Mouse (Mus musculus) embryonic facial prominence, embryonic 11.5 days (tissue): ENCODE measurements around the gene Rnd2. TPM values are rescaled to one million over a fixed set of nuclear protein-coding genes. Genes with fewer than 3 reads are reported as not detected.
"Not testable (repeated sequence)": the region's sequence is repeated elsewhere in the genome, so short reads cannot be mapped to it uniquely, and the experiment has no call there.

Source experiments
- ATAC-seq: fragments of 200-750 bp; cut with Nextera tagmentation; replicated peaks from 2 replicates; pipeline ENCODE4 v1.8.0; 2017; ENCODE audit warnings: low read depth; ENCODE audit not compliant: insufficient number of reproducible peaks, low FRiP score, low TSS enrichment
- DNase-seq: peaks from one replicate; pipeline ENCODE4 v3.0.0-alpha.2; 2015; ENCODE audit warnings: low spot score
- H3K27ac ChIP-seq: fragments of 300-500 bp; sonication (generic); replicated peaks from 2 replicates; pipeline ENCODE4 v1.5.1; 2014; ENCODE audit warnings: mild to moderate bottlenecking, low read depth, low read length, control low read depth
- H3K27me3 ChIP-seq: fragments of 300-500 bp; sonication (generic); 2 replicates; pipeline ENCODE4 v1.6.1; 2014; ENCODE audit warnings: mild to moderate bottlenecking, low read length, moderate library complexity, mixed read lengths; ENCODE audit not compliant: control insufficient read depth, insufficient read depth
- H3K36me3 ChIP-seq: fragments of 300-500 bp; sonication (generic); replicated peaks from 2 replicates; pipeline ENCODE4 v1.6.1; 2014; ENCODE audit warnings: low read depth, mild to moderate bottlenecking, low read length, moderate library complexity, mixed read lengths; ENCODE audit not compliant: control insufficient read depth, insufficient read depth
- H3K4me1 ChIP-seq: fragments of 300-500 bp; sonication (generic); 2 replicates; pipeline ENCODE4 v1.6.1; 2014; ENCODE audit warnings: low read length, mixed read lengths; ENCODE audit not compliant: control insufficient read depth, insufficient read depth
- H3K4me2 ChIP-seq: fragments of 300-500 bp; sonication (generic); 2 replicates; pipeline ENCODE4 v1.6.1; 2014; ENCODE audit warnings: low read depth, mild to moderate bottlenecking, control low read depth, low read length, moderate library complexity
- H3K4me3 ChIP-seq: fragments of 300-500 bp; sonication (generic); 2 replicates; pipeline ENCODE4 v1.5.1; 2014; ENCODE audit warnings: low read depth, low read length, control low read depth
- H3K9ac ChIP-seq: fragments of 300-500 bp; sonication (generic); replicated peaks from 2 replicates; pipeline ENCODE4 v1.6.1; 2014; ENCODE audit warnings: mild to moderate bottlenecking, control low read depth, low read length
- H3K9me3 ChIP-seq: fragments of 300-500 bp; sonication (generic); replicated peaks from 2 replicates; pipeline ENCODE4 v1.6.1; 2016; ENCODE audit warnings: mild to moderate bottlenecking, low read length, inconsistent platforms, mixed read lengths; ENCODE audit not compliant: control insufficient read depth
- WGBS: fragments of 180-500 bp; shearing (Covaris S2); extraction: QIAGEN DNeasy Blood & Tissue Kit; methylation state at CpG from one replicate; pipeline ENCODE4 v1.1.7; 2014; 5-methylcytosine and 5-hydroxymethylcytosine counted together
- polyA plus RNA-seq: library from polyadenylated mRNA; unstranded; fragments of >200 nt; fragmentation: Nextera tagmentation; extraction: Ambion mirVana; gene quantifications from 2 replicates; pipeline ENCODE4 v1.2.1, GENCODE M21; 2014

The Rnd2 gene
- polyA plus RNA-seq, 1 experiment from 2014 or later, result 9.4 TPM

DNA sequence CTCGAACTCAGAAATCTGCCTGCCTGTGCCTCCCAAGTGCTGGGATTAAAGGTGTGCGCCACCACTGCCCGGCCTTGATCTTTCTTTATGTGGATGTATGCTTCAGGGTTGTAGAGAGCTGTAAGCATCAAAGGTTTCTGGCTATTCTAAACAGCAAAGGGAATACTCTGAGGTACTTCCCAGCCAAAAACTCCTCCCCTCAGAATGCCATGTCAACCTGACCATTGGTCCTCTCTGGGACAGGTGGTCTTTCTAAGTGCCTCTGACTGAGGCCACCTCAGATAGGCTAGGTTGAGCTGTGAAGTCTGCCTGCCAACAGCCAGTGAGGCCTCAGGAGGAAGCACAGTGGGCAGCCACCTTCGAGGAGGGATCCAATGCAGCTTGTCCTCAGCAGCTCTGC, 15.9 kb upstream of the Rnd2 start:
- H3K4me3 ChIP-seq, result no peak overlapping the region
- DNase-seq (no peak), ATAC-seq (no peak)
- H3K9ac ChIP-seq, result no peak overlapping the region
- no peaks in the 10 kb centered on the region for H3K9me3 ChIP-seq
- H3K36me3 ChIP-seq, result peaks cover 7% of the 10 kb centered on the region
- no peaks in the 10 kb centered on the region for H3K4me1 ChIP-seq
- H3K4me2 ChIP-seq, result no peak overlapping the region
- no peak overlapping the region for H3K27ac ChIP-seq
- 83% methylated on average over 4 of the region's 4 CpGs for WGBS
- H3K27me3 ChIP-seq, result no peaks in the 10 kb centered on the region

DNA sequence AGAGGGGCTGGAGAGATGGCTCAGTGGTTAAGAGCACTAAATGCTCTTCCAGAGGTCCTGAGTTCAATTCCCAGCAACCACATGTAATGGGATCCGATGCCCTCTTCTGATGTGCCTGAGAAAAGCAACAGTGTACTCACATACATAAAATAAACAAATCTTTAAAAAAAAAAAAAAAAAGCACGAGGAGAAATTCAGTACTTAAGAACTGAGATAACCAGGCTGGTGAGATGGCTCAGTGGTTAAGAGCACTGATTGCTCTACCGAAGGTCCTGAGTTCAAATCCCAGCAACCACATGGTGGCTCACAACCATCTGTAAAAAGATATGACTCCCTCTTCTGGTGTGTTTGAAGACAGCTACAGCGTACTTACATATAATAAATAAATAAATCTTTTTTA, 15.2 kb upstream of the Rnd2 start:
- DNase-seq, ATAC-seq, H3K27me3 ChIP-seq, H3K4me1 ChIP-seq, H3K36me3 ChIP-seq, H3K27ac ChIP-seq, H3K9me3 ChIP-seq, H3K9ac ChIP-seq, H3K4me3 ChIP-seq, H3K4me2 ChIP-seq: not testable (repeated sequence)
- WGBS, result 81% methylated on average over 4 of the region's 4 CpGs

DNA sequence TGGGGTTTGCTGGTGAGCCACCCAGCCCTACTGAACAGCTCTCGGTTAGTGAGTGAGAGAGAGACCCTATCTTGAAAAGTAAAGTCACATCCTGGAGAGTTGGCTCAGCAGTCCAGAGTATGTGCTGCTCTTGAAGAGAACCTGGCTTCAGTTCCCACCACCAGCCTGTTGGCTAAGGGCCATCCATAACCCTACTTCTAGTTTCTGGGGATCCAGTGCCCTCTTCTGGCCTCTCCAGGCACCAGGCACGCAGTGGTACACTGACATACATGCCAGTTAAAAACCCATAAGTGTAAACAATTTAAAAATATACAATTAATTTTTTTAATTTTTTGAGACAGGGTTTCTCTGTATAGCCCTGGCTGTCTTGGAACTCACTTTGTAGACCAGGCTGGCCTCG, 14.4 kb upstream of the Rnd2 start:
- no peaks in the 10 kb centered on the region for H3K36me3 ChIP-seq
- no peak for DNase-seq
- no peak overlapping the region for H3K9ac ChIP-seq
- H3K27ac ChIP-seq, result no peak overlapping the region
- no peak for ATAC-seq
- no peaks in the 10 kb centered on the region for H3K27me3 ChIP-seq
- H3K4me2 ChIP-seq, result no peak overlapping the region
- 81% methylated on average over 3 of the region's 3 CpGs for whole genome bisulfite sequencing
- no peaks in the 10 kb centered on the region for H3K4me1 ChIP-seq
- H3K4me3 ChIP-seq, result no peak overlapping the region
- H3K9me3 ChIP-seq, result no peaks in the 10 kb centered on the region

DNA sequence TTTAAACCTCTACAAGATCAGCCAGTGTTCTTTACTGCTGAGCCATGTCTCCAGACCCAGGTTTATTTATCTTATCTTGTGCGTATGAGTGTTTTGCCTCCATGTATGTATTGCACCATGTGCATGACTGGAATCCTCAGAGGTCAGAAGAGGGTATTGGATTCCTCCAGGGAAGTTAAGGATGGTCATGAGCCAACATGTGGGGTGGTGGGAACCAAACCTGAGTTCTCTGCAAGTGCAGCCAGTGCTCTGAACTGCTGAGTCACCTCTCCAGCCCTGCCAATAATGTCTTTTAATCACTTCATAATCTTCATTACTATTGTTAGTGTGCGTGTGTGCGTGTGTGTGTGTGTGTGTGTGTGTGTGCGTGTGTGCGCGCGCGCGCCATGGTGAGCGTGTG, 13.3 kb upstream of the Rnd2 start:
- no peaks in the 10 kb centered on the region for H3K9me3 ChIP-seq
- H3K4me2 ChIP-seq, result no peak overlapping the region
- 93% methylated on average over 10 of the region's 10 CpGs for WGBS
- no peaks in the 10 kb centered on the region for H3K36me3 ChIP-seq
- no peak overlapping the region for H3K4me3 ChIP-seq
- no peak overlapping the region for H3K9ac ChIP-seq
- no peak for DNase-seq
- H3K27ac ChIP-seq, result no peak overlapping the region
- H3K4me1 ChIP-seq, result no peaks in the 10 kb centered on the region; the same call in 1 of the 2 replicates
- no peak for ATAC-seq
- H3K27me3 ChIP-seq, result no peaks in the 10 kb centered on the region

DNA sequence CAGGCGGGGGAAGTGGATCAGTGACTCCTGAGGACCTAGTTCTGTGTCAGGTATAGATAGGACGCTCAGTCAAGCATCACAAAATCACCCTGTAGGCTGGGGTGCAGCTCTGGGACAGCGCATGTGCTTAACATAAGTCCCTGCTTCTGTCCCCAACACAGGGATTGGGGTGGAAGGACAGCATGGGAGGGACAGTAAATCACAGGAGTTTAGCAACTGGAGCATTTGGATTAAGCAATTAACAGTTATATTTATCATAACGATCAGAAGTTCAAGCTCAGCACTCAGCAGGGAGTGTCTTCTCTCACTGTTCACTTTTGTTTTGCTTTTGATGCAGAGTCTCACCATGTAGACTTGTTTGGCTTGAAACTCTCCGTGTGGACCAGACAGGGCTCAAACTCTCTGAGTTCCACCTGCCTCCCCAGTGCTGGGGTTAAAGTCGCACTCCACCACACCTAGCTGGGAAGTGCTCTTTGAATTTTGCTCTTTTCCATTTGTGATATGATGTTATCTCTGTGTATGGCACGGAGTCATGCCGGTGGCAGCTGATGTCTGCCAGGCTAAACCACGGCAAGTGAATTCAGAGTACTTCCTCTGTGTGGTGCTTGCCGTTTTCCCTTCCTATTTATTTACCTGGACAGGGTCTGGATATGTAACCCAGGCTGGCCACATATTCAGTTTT, 12.6 kb upstream of the Rnd2 start:
- WGBS, result 73% methylated on average over 10 of the region's 10 CpGs

DNA sequence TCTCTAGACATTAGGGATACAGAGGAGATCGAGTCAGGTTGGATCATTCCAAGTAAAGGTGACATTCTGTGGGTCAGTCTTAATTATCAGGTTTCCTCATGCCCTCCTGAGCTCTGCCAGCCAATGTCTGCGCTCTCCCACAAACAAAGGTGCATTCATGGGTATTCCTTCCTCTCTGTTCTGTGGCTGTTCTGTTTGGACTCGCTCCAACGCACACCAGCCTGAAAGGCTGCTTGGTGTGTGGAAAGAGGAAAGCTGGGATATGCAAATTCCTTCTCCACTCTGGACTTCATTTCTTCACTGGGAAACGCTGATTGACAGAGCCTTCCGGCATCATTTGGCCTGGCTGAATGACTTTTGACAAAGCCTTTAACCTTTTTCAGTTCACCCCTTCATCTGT, 10.1 kb upstream of the Rnd2 start:
- DNase-seq, result no peak
- Histone ChIP-seq H3K9me3 (no peaks in the 10 kb centered on the region), H3K27ac (no peak overlapping the region), H3K9ac (0 out of 2 replicates have a peak overlapping the region, but pooled peaks have one; percentile 29), H3K4me1 (peaks cover 2% of the 10 kb centered on the region; the same call in 1 of the 2 replicates), H3K36me3 (no peaks in the 10 kb centered on the region), H3K4me2 (no peak overlapping the region), H3K4me3 (no peak overlapping the region), H3K27me3 (no peaks in the 10 kb centered on the region)
- WGBS, result 27% methylated on average over 6 of the region's 6 CpGs
- ATAC-seq, result no peak

More for the DNA sequence above, 12.6 kb upstream of the Rnd2 start:
- Histone ChIP-seq H3K9ac (no peak overlapping the region), H3K27ac (no peak overlapping the region), H3K4me1 (no peaks in the 10 kb centered on the region; the same call in 1 of the 2 replicates), H3K4me3 (no peak overlapping the region), H3K36me3 (no peaks in the 10 kb centered on the region), H3K27me3 (no peaks in the 10 kb centered on the region), H3K4me2 (no peak overlapping the region), H3K9me3 (no peaks in the 10 kb centered on the region)
- no peak for DNase-seq
- no peak for ATAC-seq

DNA sequence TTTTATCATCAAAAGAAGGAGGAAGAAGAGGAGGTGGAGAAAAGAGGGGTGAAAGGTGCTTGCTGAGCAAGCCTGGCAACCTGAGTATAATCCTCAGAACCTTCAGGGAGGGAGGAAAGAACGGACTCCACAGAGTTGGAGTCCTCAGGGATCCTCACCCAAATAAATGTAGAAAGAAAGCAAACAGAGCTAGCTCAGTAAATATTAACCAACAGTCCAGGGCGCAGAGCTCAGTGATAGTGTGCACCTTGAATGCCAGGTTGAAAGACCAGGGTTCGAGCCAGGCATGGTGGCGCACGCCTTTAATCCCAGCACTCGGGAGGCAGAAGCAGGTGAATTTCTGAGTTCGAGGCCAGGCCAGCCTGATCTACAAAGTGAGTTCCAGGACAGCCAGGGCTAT, 9.2 kb upstream of the Rnd2 start:
- no peak overlapping the region for H3K27ac ChIP-seq
- H3K36me3 ChIP-seq, result no peaks in the 10 kb centered on the region
- H3K9me3 ChIP-seq, result no peaks in the 10 kb centered on the region
- H3K9ac ChIP-seq, result no peak overlapping the region
- no peaks in the 10 kb centered on the region for H3K27me3 ChIP-seq
- H3K4me2 ChIP-seq, result no peak overlapping the region
- 84% methylated on average over 7 of the region's 7 CpGs for WGBS
- ATAC-seq, result no peak
- H3K4me1 ChIP-seq, result peaks cover 4% of the 10 kb centered on the region; the same call in 1 of the 2 replicates
- DNase-seq, result no peak
- no peak overlapping the region for H3K4me3 ChIP-seq

DNA sequence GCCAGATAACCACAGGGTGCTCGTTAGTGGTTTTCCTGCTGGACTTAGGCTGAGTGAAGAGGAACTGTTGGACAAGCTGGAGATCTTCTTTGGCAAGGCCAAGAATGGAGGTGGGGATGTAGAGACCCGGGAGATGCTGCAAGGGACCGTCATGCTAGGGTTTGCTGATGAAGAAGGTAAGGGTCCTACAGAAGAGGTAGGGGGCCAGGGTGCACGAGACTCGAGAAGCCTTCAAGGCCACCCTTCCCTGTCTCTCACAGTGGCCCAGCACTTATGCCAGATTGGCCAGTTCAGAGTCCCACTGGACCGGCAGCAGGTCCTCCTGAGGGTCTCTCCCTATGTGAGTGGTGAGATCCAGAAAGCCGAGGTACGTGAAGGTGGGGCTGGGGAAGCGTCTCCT, 7.2 kb upstream of the Rnd2 start:
- Histone ChIP-seq H3K27ac (no peak overlapping the region), H3K9me3 (no peaks in the 10 kb centered on the region), H3K4me1 (peaks cover 7% of the 10 kb centered on the region; the same call in 1 of the 2 replicates), H3K36me3 (no peaks in the 10 kb centered on the region), H3K9ac (no peak overlapping the region), H3K4me3 (no peak overlapping the region), H3K4me2 (no peak overlapping the region), H3K27me3 (no peaks in the 10 kb centered on the region)
- ATAC-seq (no peak), DNase-seq (no peak)
- WGBS, result 85% methylated on average over 9 of the region's 9 CpGs
